Mouse (Mus musculus): ENCODE measurements around the gene Scimp.

GRCm38 (mm10) chr11:70815498-70816078, 3.2 kb upstream of the Scimp start:
- TF ChIP-seq CTCF (IDR thresholded peaks at IDR 0.05; ENCODE audit: low read depth, low read length) (peak; percentile 55), POLR2A (IDR thresholded peaks at IDR 0.05; ENCODE audit: extremely low read depth, insufficient read depth, low read length) (no peak)

Measured in liver, adult 2 months (tissue).